Mouse (Mus musculus) leukemia stem cell, adult 10-12 weeks (primary cell): ENCODE measurements around the gene Kcnt2. TPM values are rescaled to one million over a fixed set of nuclear protein-coding genes. Genes with fewer than 3 reads are reported as not detected.

Source experiments
- polyA plus RNA-seq: library from polyadenylated mRNA; stranded (reverse); fragments of >175 nt; gene quantifications from 2 replicates; pipeline ENCODE4 v1.2.3, GENCODE M21; 2012; ENCODE audit warnings: low replicate concordance

Gene Kcnt2
- not detected in 2 replicates for polyA plus RNA-seq

GRCm38 (mm10) chr1:140245876-140246597, at the start of gene Kcnt2:
Kcnt2 (plus strand) TSS chr1:140246158.

Other genes starting within 250 kb of the Kcnt2 start
- 0.07 TPM in 1 of 2 replicates, not detected in the other for gene Cfh, start 62.4 kb upstream of the Kcnt2 start, polyA plus RNA-seq